Mouse (Mus musculus) liver, embryonic 14.5 days (tissue): Measurements from ENCODE around the gene Cnot10. TPM values are rescaled to one million over a fixed set of nuclear protein-coding genes. Genes with fewer than 3 reads are reported as not detected.

Experiments used
- ATAC-seq: fragments of 200-750 bp; cut with Nextera tagmentation; 2 replicates; pipeline ENCODE4 v1.8.0; 2017; ENCODE audit warnings: moderate number of reproducible peaks, mild to moderate bottlenecking, moderate library complexity; ENCODE audit not compliant: insufficient read depth
- DNase-seq, 3 experiments: peaks; one replicate each; pipeline ENCODE4 v3.0.0-alpha.2; 2012 to 2013; ENCODE audit warnings: low read depth in 3 of 3, low spot score in 3 of 3
- H3K27ac ChIP-seq: fragments of 300-500 bp; sonication (generic); 2 replicates; pipeline ENCODE4 v1.5.1; 2014; ENCODE audit warnings: moderate library complexity, mild to moderate bottlenecking, control low read depth, inconsistent platforms
- H3K27me3 ChIP-seq: fragments of 300-500 bp; sonication (generic); 2 replicates; pipeline ENCODE4 v1.6.1; 2014; ENCODE audit warnings: mild to moderate bottlenecking, low read length, moderate library complexity; ENCODE audit not compliant: control insufficient read depth, insufficient read depth
- H3K36me3 ChIP-seq: fragments of 300-500 bp; sonication (generic); replicated peaks from 2 replicates; pipeline ENCODE4 v1.6.1; 2014; ENCODE audit warnings: low read depth; ENCODE audit not compliant: control insufficient read depth, insufficient read depth
- H3K4me1 ChIP-seq, 2 experiments: fragments of 200-500 bp in 1 of 2; fragments of 300-500 bp in 1 of 2; sonication (generic) in 1 of 2; replicated peaks; 2 replicates each; pipeline ENCODE4 v1.6.1; 2012 to 2014; ENCODE audit warnings: antibody characterized with exemption in 1 of 2, inconsistent platforms in 1 of 2, low read length in 1 of 2; ENCODE audit not compliant: control insufficient read depth in 2 of 2, insufficient read depth in 2 of 2
- H3K4me2 ChIP-seq: fragments of 300-500 bp; sonication (generic); 2 replicates; pipeline ENCODE4 v1.6.1; 2014; ENCODE audit warnings: low read depth, mild to moderate bottlenecking, control low read depth, moderate library complexity
- H3K4me3 ChIP-seq, 2 experiments: fragments of 200-500 bp in 1 of 2; fragments of 300-500 bp in 1 of 2; sonication (generic) in 1 of 2; 2 replicates each; pipeline ENCODE4 v1.5.1; 2012 to 2014; ENCODE audit warnings: low read depth in 2 of 2, low read length in 2 of 2, mild to moderate bottlenecking in 2 of 2, control low read depth in 1 of 2, inconsistent platforms in 1 of 2, moderate library complexity in 1 of 2; ENCODE audit not compliant: insufficient read depth in 1 of 2
- H3K9ac ChIP-seq: fragments of 300-500 bp; sonication (generic); replicated peaks from 2 replicates; pipeline ENCODE4 v1.6.1; 2014; ENCODE audit warnings: mild to moderate bottlenecking, control low read depth, moderate library complexity
- H3K9me3 ChIP-seq: fragments of 300-500 bp; sonication (generic); 2 replicates; pipeline ENCODE4 v1.6.1; 2016; ENCODE audit warnings: low read length, mixed read lengths; ENCODE audit not compliant: control insufficient read depth
- CTCF ChIP-seq: IDR thresholded peaks from 2 replicates; pipeline ENCODE4 v1.5.1; 2016; ENCODE audit warnings: antibody characterized with exemption, low read depth, control low read depth
- EP300 ChIP-seq: IDR thresholded peaks from 2 replicates; pipeline ENCODE4 v1.6.1; 2016; ENCODE audit warnings: antibody characterized with exemption, low read depth
- WGBS: fragments of 180-500 bp; shearing (Covaris S2); extraction: QIAGEN DNeasy Blood & Tissue Kit; methylation state at CpG from one replicate; pipeline ENCODE4 v1.1.7; 2014; ENCODE audit not compliant: insufficient replicate concordance; 5-methylcytosine and 5-hydroxymethylcytosine counted together
- polyA plus RNA-seq, 2 experiments: library from polyadenylated mRNA; depleted of rRNA in 1 of 2; stranded (reverse) in 1 of 2; unstranded in 1 of 2; fragments of >200 nt; fragmentation: Nextera tagmentation in 1 of 2; extraction: Ambion mirVana in 1 of 2; gene quantifications; 2 replicates each; pipeline versions ENCODE4 v1.2.1 to v1.2.3; 2012 to 2014

Gene Cnot10
- polyA plus RNA-seq, 2 experiments = 20.7 to 23.1 TPM

- Histone ChIP-seq H3K9me3 (no peaks in the 10 kb centered on the region), H3K27me3 (no peaks in the 10 kb centered on the region), H3K4me1 (peaks cover 12 to 13% of the 10 kb centered on the region in 2 experiments; a peak in 3 of 4 replicates), H3K36me3 (no peaks in the 10 kb centered on the region), H3K4me2 (no peak overlapping the region), H3K9ac (no peak overlapping the region), H3K27ac (no peak overlapping the region), H3K4me3 (no peak overlapping the region)
- ATAC-seq (no peak), DNase-seq (no peak)
- 38% methylated on average over 7 of the region's 7 CpGs for WGBS
- TF ChIP-seq EP300 (no peak), CTCF (no peak)
These were observed 46.3 kb upstream of the Cnot10 start for GRCm38 (mm10) chr9:114686245-114686644.

DNA sequence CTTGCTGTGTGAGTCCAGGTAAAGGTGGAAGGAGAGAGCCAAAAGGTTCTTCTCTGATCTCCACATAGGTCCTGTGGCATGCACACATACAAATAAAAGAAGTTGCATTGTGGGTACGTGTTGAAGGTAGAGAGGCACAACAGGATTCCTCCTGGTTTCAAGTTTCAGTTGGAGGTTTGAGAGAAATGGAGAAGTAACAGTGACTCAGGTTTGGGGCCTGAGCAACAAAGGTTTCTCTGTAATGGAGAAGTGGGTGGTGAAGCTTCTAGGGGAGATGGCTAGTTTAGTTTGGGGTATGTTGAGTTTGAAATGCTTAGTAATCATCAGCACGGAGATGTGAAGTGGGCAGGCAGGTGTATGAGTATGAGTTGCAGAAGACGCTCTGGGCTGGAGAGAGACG, 42.2 kb upstream of the Cnot10 start:
- Histone ChIP-seq H3K4me2 (no peak overlapping the region), H3K4me1 (no peaks in the 10 kb centered on the region), H3K36me3 (no peaks in the 10 kb centered on the region), H3K27ac (no peak overlapping the region), H3K4me3 (no peak overlapping the region), H3K9me3 (no peaks in the 10 kb centered on the region), H3K9ac (no peak overlapping the region), H3K27me3 (no peaks in the 10 kb centered on the region)
- DNase-seq (no peak), ATAC-seq (no peak)
- 57% methylated on average over 4 of the region's 4 CpGs for WGBS
- no peak for TF ChIP-seq CTCF
- no peak for TF ChIP-seq EP300

GRCm38 (mm10) chr9:114680531-114680930, 40.5 kb upstream of the Cnot10 start:
- Histone ChIP-seq H3K9me3 (no peaks in the 10 kb centered on the region), H3K4me3 (no peak overlapping the region), H3K9ac (no peak overlapping the region), H3K36me3 (no peaks in the 10 kb centered on the region), H3K4me2 (no peak overlapping the region), H3K27me3 (no peaks in the 10 kb centered on the region), H3K4me1 (no peaks in the 10 kb centered on the region), H3K27ac (no peak overlapping the region)
- no peak for TF ChIP-seq EP300
- TF ChIP-seq CTCF = no peak
- WGBS = 53% methylated on average over 6 of the region's 6 CpGs
- no peak for ATAC-seq
- DNase-seq = no peak

- Histone ChIP-seq H3K4me1 (no peaks in the 10 kb centered on the region), H3K4me3 (no peak overlapping the region), H3K9ac (no peak overlapping the region), H3K4me2 (no peak overlapping the region), H3K36me3 (no peaks in the 10 kb centered on the region), H3K27me3 (no peaks in the 10 kb centered on the region), H3K9me3 (no peaks in the 10 kb centered on the region), H3K27ac (no peak overlapping the region)
- 54% methylated on average over 5 of the region's 5 CpGs for WGBS
- no peak for ATAC-seq
- TF ChIP-seq CTCF = no peak
- no peak for TF ChIP-seq EP300
- no peak for DNase-seq
These were observed 40.0 kb upstream of the Cnot10 start for GRCm38 (mm10) chr9:114679944-114680343.

- DNase-seq = no peak
- no peak for ATAC-seq
- Histone ChIP-seq H3K9ac (no peak overlapping the region), H3K27ac (no peak overlapping the region), H3K36me3 (no peaks in the 10 kb centered on the region), H3K4me2 (no peak overlapping the region), H3K9me3 (no peaks in the 10 kb centered on the region), H3K27me3 (no peaks in the 10 kb centered on the region), H3K4me1 (no peaks in the 10 kb centered on the region), H3K4me3 (no peak overlapping the region)
- 59% methylated on average over 5 of the region's 5 CpGs for whole genome bisulfite sequencing
- TF ChIP-seq EP300 (no peak), CTCF (no peak)
These were observed 38.6 kb upstream of the Cnot10 start for GRCm38 (mm10) chr9:114678576-114678975.
